Mouse (Mus musculus) forebrain, embryonic 16.5 days (tissue): ENCODE data around the gene Vps26c. TPM values are rescaled to one million over a fixed set of nuclear protein-coding genes. Genes with fewer than 3 reads are reported as not detected.
A peak's percentile ranks its signal among the peaks of the same experiment; 100 is the strongest.

Experiments
- ATAC-seq: fragments of 200-750 bp; cut with Nextera tagmentation; 2 replicates; pipeline ENCODE4 v1.8.0; 2017; ENCODE audit warnings: mild to moderate bottlenecking, moderate library complexity
- H3K27ac ChIP-seq: fragments of 300-500 bp; sonication (generic); 2 replicates; pipeline ENCODE4 v1.5.1; 2014; ENCODE audit warnings: low read length, control low read depth
- H3K27me3 ChIP-seq: fragments of 300-500 bp; sonication (generic); replicated peaks from 2 replicates; pipeline ENCODE4 v1.6.1; 2014; ENCODE audit warnings: low read length; ENCODE audit not compliant: control insufficient read depth, insufficient read depth
- H3K36me3 ChIP-seq: fragments of 300-500 bp; sonication (generic); 2 replicates; pipeline ENCODE4 v1.6.1; 2014; ENCODE audit not compliant: control insufficient read depth, insufficient read depth
- H3K4me1 ChIP-seq: fragments of 300-500 bp; sonication (generic); replicated peaks from 2 replicates; pipeline ENCODE4 v1.6.1; 2014; ENCODE audit warnings: low read length; ENCODE audit not compliant: control insufficient read depth, insufficient read depth
- H3K4me2 ChIP-seq: fragments of 300-500 bp; sonication (generic); 2 replicates; pipeline ENCODE4 v1.6.1; 2014; ENCODE audit warnings: mild to moderate bottlenecking, low read length, control low read depth
- H3K4me3 ChIP-seq: fragments of 300-500 bp; sonication (generic); replicated peaks from 2 replicates; pipeline ENCODE4 v1.5.1; 2014; ENCODE audit warnings: mild to moderate bottlenecking, low read length, control low read depth
- H3K9ac ChIP-seq: fragments of 300-500 bp; sonication (generic); replicated peaks from 2 replicates; pipeline ENCODE4 v1.6.1; 2014; ENCODE audit warnings: low read depth, low read length, control low read depth
- H3K9me3 ChIP-seq: fragments of 300-500 bp; sonication (generic); 2 replicates; pipeline ENCODE4 v1.6.1; 2016; ENCODE audit warnings: low read length; ENCODE audit not compliant: control insufficient read depth
- WGBS: fragments of 180-500 bp; shearing (Covaris S2); extraction: QIAGEN DNeasy Blood & Tissue Kit; methylation state at CpG from one replicate; pipeline ENCODE4 v1.1.7; 2014; 5-methylcytosine and 5-hydroxymethylcytosine counted together
- polyA plus RNA-seq: library from polyadenylated mRNA; unstranded; fragments of >200 nt; fragmentation: Nextera tagmentation; extraction: Ambion mirVana; gene quantifications from 2 replicates; pipeline ENCODE4 v1.2.1, GENCODE M21; 2015

Vps26c gene
- polyA plus RNA-seq, 1 experiment from 2014 or later, result 85.1 TPM

GRCm38 (mm10) chr16:94533679-94534078 is 7.0 kb upstream of the Vps26c start:
- 75% methylated on average over 6 of the region's 6 CpGs for WGBS
- ATAC-seq, result no peak

GRCm38 (mm10) chr16:94531268-94531667 is 4.6 kb upstream of the Vps26c start:
- WGBS, result 87% methylated on average over 4 of the region's 4 CpGs
- no peaks in the 10 kb centered on the region for H3K9me3 ChIP-seq

More at GRCm38 (mm10) chr16:94533679-94534078, 7.0 kb upstream of the Vps26c start:
- no peak overlapping the region for H3K4me2 ChIP-seq
- H3K9ac ChIP-seq, result no peak overlapping the region
- H3K9me3 ChIP-seq, result no peaks in the 10 kb centered on the region
- no peaks in the 10 kb centered on the region for H3K27me3 ChIP-seq
- H3K4me3 ChIP-seq, result no peak overlapping the region
- H3K4me1 ChIP-seq, result no peaks in the 10 kb centered on the region
- H3K36me3 ChIP-seq, result no peaks in the 10 kb centered on the region
- no peak overlapping the region for H3K27ac ChIP-seq

GRCm38 (mm10) chr16:94527546-94527945 is 916 bp upstream of the Vps26c start:
- peak overlapping the region; percentile 97 for H3K27ac ChIP-seq
- no peaks in the 10 kb centered on the region for H3K9me3 ChIP-seq
- H3K27me3 ChIP-seq, result no peaks in the 10 kb centered on the region
- H3K4me1 ChIP-seq, result peaks cover 23% of the 10 kb centered on the region
- peak overlapping the region; percentile 57 for H3K4me2 ChIP-seq
- 62% methylated on average over 3 of the region's 3 CpGs for WGBS
- no peaks in the 10 kb centered on the region for H3K36me3 ChIP-seq
- ATAC-seq, result no peak
- peak overlapping the region; percentile 86 for H3K4me3 ChIP-seq
- peak overlapping the region; percentile 84 for H3K9ac ChIP-seq

More at GRCm38 (mm10) chr16:94531268-94531667, 4.6 kb upstream of the Vps26c start:
- H3K27ac ChIP-seq, result no peak overlapping the region
- peaks cover 8% of the 10 kb centered on the region for H3K4me1 ChIP-seq
- H3K27me3 ChIP-seq, result no peaks in the 10 kb centered on the region
- H3K4me2 ChIP-seq, result no peak overlapping the region
- ATAC-seq, result no peak
- H3K4me3 ChIP-seq, result no peak overlapping the region
- no peak overlapping the region for H3K9ac ChIP-seq
- no peaks in the 10 kb centered on the region for H3K36me3 ChIP-seq

- Histone ChIP-seq H3K27me3 (no peaks in the 10 kb centered on the region), H3K36me3 (no peaks in the 10 kb centered on the region), H3K4me1 (peaks cover 23% of the 10 kb centered on the region), H3K4me3 (peak overlapping the region; percentile 86), H3K9ac (peak overlapping the region; percentile 84), H3K9me3 (no peaks in the 10 kb centered on the region), H3K4me2 (peak overlapping the region; percentile 57), H3K27ac (peak overlapping the region; percentile 97)
- 4% methylated on average over 13 of the region's 13 CpGs for WGBS
- ATAC-seq, result no peak
Observed at GRCm38 (mm10) chr16:94527152-94527534, 513 bp upstream of the Vps26c start.

GRCm38 (mm10) chr16:94525955-94526343 is 681 bp downstream of the Vps26c start:
- WGBS, result 0% methylated on average over 24 of the region's 24 CpGs
- H3K4me1 ChIP-seq, result peaks cover 23% of the 10 kb centered on the region

GRCm38 (mm10) chr16:94524691-94525090 is 1.9 kb downstream of the Vps26c start:
- no peak for ATAC-seq
- no peak overlapping the region for H3K9ac ChIP-seq
- no peak overlapping the region for H3K4me2 ChIP-seq
- WGBS, result 85% methylated on average over 9 of the region's 9 CpGs
- H3K4me3 ChIP-seq, result no peak overlapping the region
- H3K27ac ChIP-seq, result no peak overlapping the region
- peaks cover 23% of the 10 kb centered on the region for H3K4me1 ChIP-seq
- no peaks in the 10 kb centered on the region for H3K27me3 ChIP-seq
- no peaks in the 10 kb centered on the region for H3K9me3 ChIP-seq
- H3K36me3 ChIP-seq, result no peaks in the 10 kb centered on the region

More at GRCm38 (mm10) chr16:94525955-94526343, 681 bp downstream of the Vps26c start:
- peak; percentile 60 for ATAC-seq
- H3K36me3 ChIP-seq, result no peaks in the 10 kb centered on the region
- H3K4me3 ChIP-seq, result peak overlapping the region; percentile 86
- no peaks in the 10 kb centered on the region for H3K9me3 ChIP-seq
- H3K27me3 ChIP-seq, result no peaks in the 10 kb centered on the region
- H3K4me2 ChIP-seq, result peak overlapping the region; percentile 71
- peak overlapping the region; percentile 84 for H3K9ac ChIP-seq
- H3K27ac ChIP-seq, result peak overlapping the region; percentile 97

DNA sequence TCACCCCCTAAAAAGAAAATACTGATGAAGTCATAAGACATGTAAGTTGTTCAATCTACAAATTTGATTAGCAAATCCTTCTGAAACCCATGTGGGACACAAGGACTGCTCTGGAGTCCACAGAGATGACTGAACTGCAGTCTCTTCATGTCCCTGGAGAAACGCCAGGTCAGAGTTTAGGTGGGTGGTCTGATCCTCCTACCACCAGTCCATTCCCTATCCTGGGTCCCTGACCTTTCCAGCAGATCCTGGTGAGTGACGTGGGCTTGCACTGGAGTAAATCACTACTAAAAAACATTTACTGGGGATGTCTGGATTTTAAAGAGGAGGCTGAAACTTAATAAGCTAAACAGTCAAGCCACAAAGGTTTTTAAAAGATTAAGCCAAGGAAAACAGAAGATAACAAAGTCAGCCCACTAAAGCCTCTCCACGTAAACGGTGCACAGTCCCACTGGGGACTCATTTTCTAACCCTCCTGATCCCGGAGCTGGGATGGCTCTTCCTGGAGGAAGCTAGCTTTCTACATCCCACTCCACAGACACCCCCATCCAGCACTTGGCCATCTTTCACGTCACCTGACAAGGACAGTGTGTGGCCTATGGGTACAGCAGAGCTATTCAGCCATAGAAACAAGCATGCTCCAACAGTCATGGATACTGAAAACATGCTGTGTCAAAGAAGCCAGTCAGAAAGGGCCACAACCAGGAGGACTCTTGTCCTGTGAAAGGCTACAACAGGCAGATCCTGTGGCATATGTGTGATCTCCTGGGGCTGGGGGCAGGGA is 2.8 kb downstream of the Vps26c start:
- Histone ChIP-seq H3K36me3 (no peaks in the 10 kb centered on the region), H3K4me3 (no peak overlapping the region), H3K27ac (no peak overlapping the region), H3K4me2 (no peak overlapping the region), H3K4me1 (peaks cover 23% of the 10 kb centered on the region), H3K9me3 (no peaks in the 10 kb centered on the region), H3K27me3 (no peaks in the 10 kb centered on the region), H3K9ac (no peak overlapping the region)
- WGBS, result 63% methylated on average over 6 of the region's 6 CpGs
- ATAC-seq, result no peak

- Histone ChIP-seq H3K4me1 (peaks cover 3% of the 10 kb centered on the region), H3K9ac (no peak overlapping the region), H3K4me3 (no peak overlapping the region), H3K9me3 (no peaks in the 10 kb centered on the region), H3K36me3 (no peaks in the 10 kb centered on the region), H3K27ac (no peak overlapping the region), H3K4me2 (no peak overlapping the region), H3K27me3 (no peaks in the 10 kb centered on the region)
- 77% methylated on average over 6 of the region's 6 CpGs for WGBS
- no peak for ATAC-seq
Observed at GRCm38 (mm10) chr16:94519028-94519427, 7.6 kb downstream of the Vps26c start.

DNA sequence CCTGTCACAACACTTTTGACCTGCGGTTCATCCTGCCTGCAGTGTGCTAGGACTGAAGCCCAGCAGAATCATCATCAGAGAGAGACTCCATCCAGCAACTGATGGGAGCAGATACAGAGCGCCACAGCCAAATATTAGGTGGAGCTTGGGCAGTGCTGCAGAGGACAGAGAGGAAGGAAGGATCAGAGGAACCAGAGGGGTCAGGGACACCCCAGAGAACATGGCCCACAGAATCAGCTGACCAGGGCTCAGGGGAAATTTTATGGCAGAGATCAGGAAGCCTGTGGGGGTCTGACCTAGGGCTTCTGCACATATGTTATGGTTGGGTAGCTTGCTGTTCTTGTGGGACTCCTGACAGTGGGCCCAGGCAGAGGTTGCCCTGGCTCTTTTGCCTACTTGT is 9.0 kb downstream of the Vps26c start:
- no peak for ATAC-seq
- H3K9me3 ChIP-seq, result no peaks in the 10 kb centered on the region
- H3K9ac ChIP-seq, result no peak overlapping the region
- no peaks in the 10 kb centered on the region; the same call in 1 of the 2 replicates for H3K4me1 ChIP-seq
- H3K4me2 ChIP-seq, result no peak overlapping the region
- H3K4me3 ChIP-seq, result no peak overlapping the region
- no peak overlapping the region for H3K27ac ChIP-seq
- WGBS, result 95% methylated on average over 2 of the region's 2 CpGs
- H3K27me3 ChIP-seq, result no peaks in the 10 kb centered on the region
- H3K36me3 ChIP-seq, result no peaks in the 10 kb centered on the region
